Mouse (Mus musculus): ENCODE measurements around the gene Gse1. TPM values are rescaled to one million over a fixed set of nuclear protein-coding genes. Genes with fewer than 3 reads are reported as not detected.
A peak's percentile ranks its signal among the peaks of the same experiment; 100 is the strongest.

Gene Gse1
- total and polyA plus RNA-seq, 3 experiments, result 12.1 to 24.3 (median 21.0) TPM

DNA sequence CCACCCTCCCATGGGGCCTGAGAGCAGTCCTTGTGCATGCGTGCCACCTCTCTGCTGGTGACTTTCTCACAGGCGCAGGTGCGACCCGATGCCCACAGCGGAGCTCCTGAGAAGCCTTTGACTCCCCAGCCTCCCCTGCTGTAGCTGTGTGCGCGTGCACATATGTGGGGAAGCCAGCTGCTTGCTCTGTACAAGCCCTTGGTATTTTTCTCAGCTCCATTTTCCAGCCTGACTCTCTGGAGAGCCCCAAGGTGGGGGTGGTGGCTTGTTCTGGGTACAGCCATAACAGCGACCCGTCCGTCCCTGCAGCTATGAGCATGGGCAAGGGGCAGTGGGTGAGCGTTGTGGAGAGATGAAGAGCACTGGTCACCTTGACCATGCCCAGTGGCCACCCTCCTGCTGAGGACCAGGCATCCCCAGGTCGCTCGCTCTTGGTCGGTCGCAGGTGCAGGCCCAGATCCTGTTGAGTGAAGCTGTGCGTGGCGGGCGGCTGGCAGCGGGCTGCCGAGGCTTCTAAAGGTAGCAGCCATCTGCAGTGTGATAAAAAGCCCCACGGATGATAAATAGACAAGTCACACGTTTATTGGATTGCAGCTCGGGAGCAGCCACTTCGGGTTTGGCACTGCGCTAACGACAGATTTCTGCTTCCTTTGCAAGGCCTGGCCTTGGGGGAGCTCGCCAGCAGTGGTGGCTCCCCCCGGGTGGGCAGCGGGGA, 184.8 kb downstream of the Gse1 start:
- H3K9ac ChIP-seq (ENCODE audit: low read depth, low read length), result no peak overlapping the region
- H3K36me3 ChIP-seq (ENCODE audit: control insufficient read depth, insufficient read depth, low read length), result no peaks in the 10 kb centered on the region
- 83% methylated on average over 29 of the region's 29 CpGs for WGBS
- TF ChIP-seq POLR2A (IDR thresholded peaks at IDR 0.05; ENCODE audit: insufficient read depth, low read depth, low read length) (no peak), EP300 (IDR thresholded peaks at IDR 0.05; ENCODE audit: insufficient read depth, low read depth, low read length) (no peak), CTCF (IDR thresholded peaks at IDR 0.05) (no peak)
- H3K79me2 ChIP-seq (replicated peaks; ENCODE audit: control insufficient read depth, insufficient read depth, low read length), result no peaks in the 10 kb centered on the region
- intact Hi-C loops (cut with DNase I), result no loop called here
- DNase-seq, result no peak
- no peak overlapping the region for H3K4me3 ChIP-seq
- H3K27me3 ChIP-seq (ENCODE audit: control insufficient read depth, insufficient read depth, low read length), result no peaks in the 10 kb centered on the region
- H3K27ac ChIP-seq, result no peak overlapping the region
- peaks cover 9% of the 10 kb centered on the region for H3K4me1 ChIP-seq (ENCODE audit: control insufficient read depth, insufficient read depth, low read length)

- TF ChIP-seq EP300 (IDR thresholded peaks at IDR 0.05; ENCODE audit: insufficient read depth, low read depth, low read length) (no peak), CTCF (IDR thresholded peaks at IDR 0.05) (no peak), POLR2A (IDR thresholded peaks at IDR 0.05; ENCODE audit: insufficient read depth, low read depth, low read length) (no peak)
- Histone ChIP-seq H3K4me1 (ENCODE audit: control insufficient read depth, insufficient read depth, low read length) (peaks cover 7% of the 10 kb centered on the region), H3K79me2 (replicated peaks; ENCODE audit: control insufficient read depth, insufficient read depth, low read length) (no peaks in the 10 kb centered on the region), H3K36me3 (ENCODE audit: control insufficient read depth, insufficient read depth, low read length) (no peaks in the 10 kb centered on the region), H3K27me3 (ENCODE audit: control insufficient read depth, insufficient read depth, low read length) (no peaks in the 10 kb centered on the region), H3K27ac (no peak overlapping the region), H3K9ac (ENCODE audit: low read depth, low read length) (no peak overlapping the region), H3K4me3 (no peak overlapping the region)
- 75% methylated on average over 6 of the region's 6 CpGs for WGBS
- no peak for DNase-seq
- intact Hi-C loops (cut with DNase I), result no loop called here
Measured at GRCm38 (mm10) chr8:120413626-120413988, 185.4 kb downstream of the Gse1 start.

GRCm38 (mm10) chr8:120414216-120414615, 186.0 kb downstream of the Gse1 start:
- 64% methylated on average over 4 of the region's 4 CpGs for WGBS
- intact Hi-C loops (cut with DNase I), result no loop called here
- H3K27ac ChIP-seq, result no peak overlapping the region

GRCm38 (mm10) chr8:120415474-120415873, 187.2 kb downstream of the Gse1 start:
- intact Hi-C loops (cut with DNase I), result loop anchor here (5.0 kb wide), 2 partner anchors 48 to 72 kb away; no protein-coding TSS in a partner anchor
- Histone ChIP-seq H3K27ac (no peak overlapping the region), H3K79me2 (replicated peaks; ENCODE audit: control insufficient read depth, insufficient read depth, low read length) (no peaks in the 10 kb centered on the region), H3K9ac (ENCODE audit: low read depth, low read length) (no peak overlapping the region), H3K27me3 (ENCODE audit: control insufficient read depth, insufficient read depth, low read length) (no peaks in the 10 kb centered on the region), H3K4me3 (no peak overlapping the region), H3K36me3 (ENCODE audit: control insufficient read depth, insufficient read depth, low read length) (no peaks in the 10 kb centered on the region), H3K4me1 (ENCODE audit: control insufficient read depth, insufficient read depth, low read length) (peaks cover 7% of the 10 kb centered on the region)
- DNase-seq, result no peak
- TF ChIP-seq POLR2A (IDR thresholded peaks at IDR 0.05; ENCODE audit: insufficient read depth, low read depth, low read length) (no peak), EP300 (IDR thresholded peaks at IDR 0.05; ENCODE audit: insufficient read depth, low read depth, low read length) (no peak), CTCF (IDR thresholded peaks at IDR 0.05) (no peak)
- WGBS, result 91% methylated on average over 10 of the region's 11 CpGs

More at GRCm38 (mm10) chr8:120414216-120414615, 186.0 kb downstream of the Gse1 start:
- Histone ChIP-seq H3K36me3 (ENCODE audit: control insufficient read depth, insufficient read depth, low read length) (no peaks in the 10 kb centered on the region), H3K27me3 (ENCODE audit: control insufficient read depth, insufficient read depth, low read length) (no peaks in the 10 kb centered on the region), H3K4me3 (no peak overlapping the region), H3K79me2 (replicated peaks; ENCODE audit: control insufficient read depth, insufficient read depth, low read length) (no peaks in the 10 kb centered on the region), H3K9ac (ENCODE audit: low read depth, low read length) (no peak overlapping the region), H3K4me1 (ENCODE audit: control insufficient read depth, insufficient read depth, low read length) (peaks cover 7% of the 10 kb centered on the region)
- no peak for DNase-seq
- TF ChIP-seq POLR2A (IDR thresholded peaks at IDR 0.05; ENCODE audit: insufficient read depth, low read depth, low read length) (no peak), CTCF (IDR thresholded peaks at IDR 0.05) (no peak), EP300 (IDR thresholded peaks at IDR 0.05; ENCODE audit: insufficient read depth, low read depth, low read length) (no peak)

DNA sequence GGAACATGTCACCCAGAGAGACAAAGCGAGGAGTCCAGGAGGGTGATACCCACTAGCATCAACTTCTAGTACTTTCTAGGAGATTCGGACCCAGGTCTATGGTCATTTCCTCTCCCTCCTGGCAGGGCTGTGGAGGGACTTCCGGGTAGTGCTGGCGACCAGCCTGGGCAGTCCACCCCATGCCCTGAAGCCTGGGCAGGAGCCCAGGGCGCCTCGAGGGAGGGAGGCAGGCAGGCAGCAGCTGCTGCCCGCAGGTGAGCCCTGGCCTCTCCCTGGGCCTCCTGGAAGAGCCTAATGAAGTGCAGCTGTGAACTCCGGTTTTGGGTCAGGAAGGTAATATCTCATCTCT, 187.9 kb downstream of the Gse1 start:
- no peak for DNase-seq
- Histone ChIP-seq H3K36me3 (ENCODE audit: control insufficient read depth, insufficient read depth, low read length) (no peaks in the 10 kb centered on the region), H3K27me3 (ENCODE audit: control insufficient read depth, insufficient read depth, low read length) (no peaks in the 10 kb centered on the region), H3K4me1 (ENCODE audit: control insufficient read depth, insufficient read depth, low read length) (peaks cover 10% of the 10 kb centered on the region), H3K9ac (ENCODE audit: low read depth, low read length) (peak overlapping the region; percentile 49), H3K79me2 (replicated peaks; ENCODE audit: control insufficient read depth, insufficient read depth, low read length) (no peaks in the 10 kb centered on the region), H3K27ac (peak overlapping the region; percentile 89), H3K4me3 (peak overlapping the region; percentile 35)
- intact Hi-C loops (cut with DNase I), result loop anchor here (5.0 kb wide), 2 partner anchors 49 to 71 kb away; no protein-coding TSS in a partner anchor
- 19% methylated on average over 8 of the region's 8 CpGs for WGBS
- TF ChIP-seq CTCF (IDR thresholded peaks at IDR 0.05) (no peak), EP300 (IDR thresholded peaks at IDR 0.05; ENCODE audit: insufficient read depth, low read depth, low read length) (no peak), POLR2A (IDR thresholded peaks at IDR 0.05; ENCODE audit: insufficient read depth, low read depth, low read length) (no peak)

Measured in heart, adult 2 months (tissue).